Mouse (Mus musculus) gastrocnemius, adult 18-20 months (tissue): ENCODE measurements around the gene Olfr105-ps. TPM values are rescaled to one million over a fixed set of nuclear protein-coding genes. Genes with fewer than 3 reads are reported as not detected.

Experiments
- DNase-seq: peaks from one replicate; pipeline ENCODE4 v3.0.0; 2021; ENCODE audit warnings: low spot score
- long read RNA-seq, 2 experiments: library from polyadenylated mRNA; stranded (forward); transcript quantifications; one replicate each; pipeline ENCODE4 v2.0.0; 2021
- total RNA-seq, 2 experiments: library from RNA; stranded (reverse); gene quantifications; 2 replicates each; pipeline ENCODE4 v1.2.3; 2021

Gene Olfr105-ps
- total RNA-seq = not detected
- long read RNA-seq, experiment 1 = 0 reads
- long read RNA-seq, experiment 2 = 0 reads

GRCm38 (mm10) chr17:37378733-37379132 lies at the start of gene Olfr105-ps:
TSS of gene Olfr105-ps (plus strand) at chr17:37379033.
- no peak for DNase-seq

DNA sequence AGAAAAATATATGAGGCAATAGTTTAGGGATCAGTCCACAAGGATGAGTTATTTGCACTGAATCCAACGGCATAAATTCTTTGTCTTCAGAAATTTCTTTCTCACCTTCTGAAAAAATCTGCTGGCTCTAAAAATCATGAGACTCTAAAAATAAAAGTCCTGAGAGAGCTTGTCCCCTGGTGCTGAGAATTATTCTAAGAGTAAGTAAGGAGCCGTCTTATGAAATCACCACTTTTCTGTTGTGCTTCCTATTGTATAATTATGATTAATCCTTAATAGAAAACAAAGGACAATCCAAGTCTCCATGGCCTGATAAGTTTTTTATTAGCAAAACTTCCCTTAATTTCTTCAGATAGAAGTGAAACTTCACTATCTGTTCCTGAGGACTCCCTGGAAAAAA lies 39.2 kb upstream of the Olfr105-ps start, which contains the start of gene Olfr103:
Olfr103 (minus strand) TSS at position 101 of the 400 bp plus-strand sequence.
- DNase-seq = no peak

- no peak for DNase-seq
Measured at GRCm38 (mm10) chr17:37359282-37359681, 19.6 kb upstream of the Olfr105-ps start, which contains the start of gene Olfr104-ps. TSS of gene Olfr104-ps (plus strand) at chr17:37359582.

- DNase-seq = no peak
Measured at GRCm38 (mm10) chr17:37390093-37390492, 11.3 kb downstream of the Olfr105-ps start, which contains the start of gene Olfr106-ps. TSS of gene Olfr106-ps (plus strand) at chr17:37390393.

DNA sequence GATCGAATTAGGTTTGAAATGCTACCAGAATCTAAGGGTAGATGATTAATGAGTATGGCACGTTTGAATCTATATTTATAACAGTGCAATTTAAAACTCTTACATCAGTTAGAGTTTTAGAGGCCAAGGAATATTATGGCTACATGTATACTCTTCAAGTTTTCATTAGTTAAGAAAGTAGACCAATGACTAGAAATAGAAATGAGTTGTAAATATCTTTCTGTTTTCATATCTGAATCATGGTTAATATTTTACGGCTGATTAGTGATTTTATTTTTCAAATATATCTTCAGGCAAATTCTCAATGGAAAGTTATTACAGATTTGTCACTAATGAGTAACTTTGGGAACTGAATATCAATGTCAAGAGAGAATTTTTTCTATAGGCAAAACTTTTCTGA lies 20.1 kb downstream of the Olfr105-ps start, which contains the start of gene Olfr107:
Olfr107 (plus strand) TSS at position 301 of the 400 bp plus-strand sequence.
- no peak for DNase-seq

- DNase-seq = no peak
Measured at GRCm38 (mm10) chr17:37413380-37413779, 34.5 kb downstream of the Olfr105-ps start.

Other genes starting within 250 kb of the Olfr105-ps start
- not detected for gene Olfr93, start 217.5 kb upstream of the Olfr105-ps start, total RNA-seq
- under 1 TPM in 1 of 2 experiments, not detected in 1; 0.74 TPM for gene Ubd, start 185.1 kb upstream of the Olfr105-ps start, total RNA-seq
- gene Olfr94, start 178.0 kb upstream of the Olfr105-ps start, total RNA-seq = not detected
- not detected for gene Olfr95, start 165.9 kb upstream of the Olfr105-ps start, total RNA-seq
- gene Olfr96, start 158.9 kb upstream of the Olfr105-ps start, total RNA-seq = not detected
- gene Olfr97, start 141.7 kb upstream of the Olfr105-ps start, total RNA-seq = not detected
- gene Olfr98, start 115.3 kb upstream of the Olfr105-ps start, total RNA-seq = not detected
- 1 to 10 TPM in 1 of 2 experiments, under 1 TPM in 1; 0.94 to 1.9 TPM for gene H2-M3, start 108.8 kb upstream of the Olfr105-ps start, total RNA-seq
- gene Olfr99, start 95.6 kb upstream of the Olfr105-ps start, total RNA-seq = not detected
- not detected for gene Olfr101, start 74.7 kb upstream of the Olfr105-ps start, total RNA-seq
- gene Olfr102, start 62.0 kb upstream of the Olfr105-ps start, total RNA-seq = not detected
- gene Olfr103, start 39.3 kb upstream of the Olfr105-ps start, total RNA-seq = not detected
- not detected for gene Olfr104-ps, start 19.5 kb upstream of the Olfr105-ps start, total RNA-seq
- not detected for gene Olfr106-ps, start 11.4 kb downstream of the Olfr105-ps start, total RNA-seq
- gene Olfr107, start 20.2 kb downstream of the Olfr105-ps start, total RNA-seq = not detected
- not detected for gene Olfr108, start 66.4 kb downstream of the Olfr105-ps start, total RNA-seq
- not detected for gene Olfr109, start 79.9 kb downstream of the Olfr105-ps start, total RNA-seq
- not detected for gene H2-M2, start 104.5 kb downstream of the Olfr105-ps start, total RNA-seq
- not detected for gene Olfr110, start 113.4 kb downstream of the Olfr105-ps start, total RNA-seq
- gene Olfr111, start 129.0 kb downstream of the Olfr105-ps start, total RNA-seq = not detected
- gene Olfr112, start 190.4 kb downstream of the Olfr105-ps start, total RNA-seq = not detected
- gene Olfr113, start 198.6 kb downstream of the Olfr105-ps start, total RNA-seq = not detected
- gene Olfr114, start 213.7 kb downstream of the Olfr105-ps start, total RNA-seq = not detected
- gene Olfr115, start 248.1 kb downstream of the Olfr105-ps start, total RNA-seq = not detected
- not detected for gene Olfr116, start 248.2 kb downstream of the Olfr105-ps start, total RNA-seq